Mouse (Mus musculus): Measurements from ENCODE around the gene Prickle2. TPM values are rescaled to one million over a fixed set of nuclear protein-coding genes. Genes with fewer than 3 reads are reported as not detected.

Gene Prickle2
- polyA plus RNA-seq, 1 experiment from 2014 or later = 5.0 TPM

DNA sequence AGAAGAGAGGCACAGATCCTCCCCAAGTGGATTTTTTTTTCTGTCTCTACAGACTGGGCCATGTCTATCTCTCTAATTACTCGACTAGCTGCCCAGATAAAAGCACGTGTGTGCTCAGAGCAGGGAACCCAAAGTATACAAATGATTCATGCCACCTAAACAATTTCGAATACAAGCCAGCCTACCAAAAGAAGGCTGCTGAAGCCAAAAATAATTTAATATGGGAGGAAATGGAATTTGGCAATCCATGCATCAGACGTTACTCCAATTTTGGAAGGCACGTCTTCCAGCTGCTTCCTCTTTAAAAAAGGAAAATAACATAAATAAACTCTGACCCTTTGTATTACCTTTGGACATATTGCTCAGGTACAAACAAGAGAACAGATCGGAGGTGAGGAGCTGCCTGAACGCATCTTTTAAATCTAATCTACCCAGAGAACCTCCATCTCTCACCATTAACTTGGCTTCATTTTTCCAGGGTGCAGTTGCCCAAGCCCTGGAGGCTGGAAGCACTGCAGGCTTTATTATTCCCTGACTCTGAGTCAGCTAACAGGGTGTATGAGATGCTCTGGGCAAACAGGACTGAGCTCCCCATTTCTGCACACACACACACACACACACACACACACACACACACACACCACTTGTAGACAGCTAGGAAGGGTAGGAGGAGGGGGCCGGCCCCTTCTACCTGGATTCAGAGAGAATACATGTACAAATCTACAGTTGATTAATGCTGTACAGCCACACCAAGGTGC is 172.5 kb downstream of the Prickle2 start:
- H3K4me2 ChIP-seq (ENCODE audit: low read depth, severe bottlenecking) = no peak overlapping the region
- no peak for ATAC-seq (ENCODE audit: insufficient number of reproducible peaks, low FRiP score, low TSS enrichment, low read depth)

DNA sequence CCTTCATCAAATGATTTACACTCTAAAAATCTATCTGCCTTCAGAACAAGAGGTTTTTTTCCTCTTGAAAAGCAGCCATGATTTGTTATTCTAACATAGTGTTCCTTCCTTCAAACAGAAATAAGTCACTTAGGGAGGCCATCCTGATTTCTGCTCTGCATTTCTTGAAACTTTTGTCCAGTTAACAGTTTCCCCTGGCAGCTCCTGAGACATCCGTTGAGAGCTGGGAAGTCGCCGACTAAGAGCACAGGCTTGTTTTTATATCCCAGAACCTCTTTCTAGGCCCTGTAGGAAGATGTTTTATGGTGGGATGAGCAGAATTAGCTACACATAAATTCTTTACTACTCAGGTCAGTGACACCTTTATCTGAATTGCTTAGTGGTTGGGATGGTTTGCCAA is 173.1 kb downstream of the Prickle2 start:
- no peak overlapping the region for H3K27ac ChIP-seq (replicated peaks; ENCODE audit: low read depth, low read length)
- no peaks in the 10 kb centered on the region for H3K9me3 ChIP-seq (ENCODE audit: control insufficient read depth, low read length)
- no peaks in the 10 kb centered on the region for H3K36me3 ChIP-seq (ENCODE audit: control insufficient read depth, insufficient read depth, low read length)
- no peak for ATAC-seq (ENCODE audit: insufficient number of reproducible peaks, low FRiP score, low TSS enrichment, low read depth)
- H3K4me2 ChIP-seq (ENCODE audit: low read depth, severe bottlenecking) = no peak overlapping the region
- DNase-seq (ENCODE audit: low spot score) = no peak
- H3K9ac ChIP-seq (ENCODE audit: low read length) = no peak overlapping the region
- H3K4me3 ChIP-seq (ENCODE audit: low read depth, low read length) = no peak overlapping the region
- WGBS = 29% methylated on average over 3 of the region's 3 CpGs
- no peaks in the 10 kb centered on the region for H3K27me3 ChIP-seq (ENCODE audit: control insufficient read depth, insufficient read depth, low read length)
- H3K4me1 ChIP-seq (ENCODE audit: control insufficient read depth, insufficient read depth, low read length) = peaks cover 8% of the 10 kb centered on the region

More for the DNA sequence above, 172.5 kb downstream of the Prickle2 start:
- Histone ChIP-seq H3K27ac (replicated peaks; ENCODE audit: low read depth, low read length) (no peak overlapping the region), H3K9ac (ENCODE audit: low read length) (no peak overlapping the region), H3K4me3 (ENCODE audit: low read depth, low read length) (no peak overlapping the region), H3K4me1 (ENCODE audit: control insufficient read depth, insufficient read depth, low read length) (peaks cover 8% of the 10 kb centered on the region), H3K9me3 (ENCODE audit: control insufficient read depth, low read length) (no peaks in the 10 kb centered on the region), H3K27me3 (ENCODE audit: control insufficient read depth, insufficient read depth, low read length) (no peaks in the 10 kb centered on the region), H3K36me3 (ENCODE audit: control insufficient read depth, insufficient read depth, low read length) (no peaks in the 10 kb centered on the region)
- DNase-seq (ENCODE audit: low spot score) = no peak
- WGBS = 60% methylated on average over 8 of the region's 8 CpGs

- Histone ChIP-seq H3K36me3 (ENCODE audit: control insufficient read depth, insufficient read depth, low read length) (no peaks in the 10 kb centered on the region), H3K27ac (replicated peaks; ENCODE audit: low read depth, low read length) (no peak overlapping the region), H3K4me2 (ENCODE audit: low read depth, severe bottlenecking) (no peak overlapping the region), H3K9ac (ENCODE audit: low read length) (no peak overlapping the region), H3K27me3 (ENCODE audit: control insufficient read depth, insufficient read depth, low read length) (no peaks in the 10 kb centered on the region), H3K4me3 (ENCODE audit: low read depth, low read length) (no peak overlapping the region), H3K9me3 (ENCODE audit: control insufficient read depth, low read length) (no peaks in the 10 kb centered on the region), H3K4me1 (ENCODE audit: control insufficient read depth, insufficient read depth, low read length) (peaks cover 8% of the 10 kb centered on the region)
- DNase-seq (ENCODE audit: low spot score) = no peak
- ATAC-seq (ENCODE audit: insufficient number of reproducible peaks, low FRiP score, low TSS enrichment, low read depth) = no peak
- WGBS = 65% methylated on average over 6 of the region's 6 CpGs
These were observed 173.6 kb downstream of the Prickle2 start for GRCm38 (mm10) chr6:92532331-92532730.

DNA sequence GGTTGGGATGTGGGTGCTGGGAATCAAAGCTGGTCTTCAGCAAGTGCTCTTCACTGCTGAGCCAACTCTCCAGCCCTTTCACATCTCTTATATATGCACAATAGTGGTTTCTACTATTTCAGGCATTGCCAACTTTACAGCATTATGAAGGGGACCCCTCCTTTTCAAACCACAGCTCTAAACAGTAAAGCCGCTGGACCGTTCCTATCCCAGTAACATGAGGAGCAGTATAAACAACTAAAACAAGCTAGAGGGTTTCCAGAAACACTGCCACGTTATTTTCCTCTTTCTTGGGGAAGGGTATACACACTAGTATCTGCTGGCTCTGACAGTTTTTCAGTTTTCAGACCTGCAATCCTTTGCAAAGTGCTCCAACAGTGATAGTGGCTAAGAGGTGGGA is 179.7 kb downstream of the Prickle2 start:
- H3K4me3 ChIP-seq (ENCODE audit: low read depth, low read length) = no peak overlapping the region
- H3K9me3 ChIP-seq (ENCODE audit: control insufficient read depth, low read length) = no peaks in the 10 kb centered on the region
- no peak overlapping the region for H3K4me2 ChIP-seq (ENCODE audit: low read depth, severe bottlenecking)
- no peak for DNase-seq (ENCODE audit: low spot score)
- no peak overlapping the region for H3K9ac ChIP-seq (ENCODE audit: low read length)
- no peaks in the 10 kb centered on the region for H3K4me1 ChIP-seq (ENCODE audit: control insufficient read depth, insufficient read depth, low read length)
- H3K36me3 ChIP-seq (ENCODE audit: control insufficient read depth, insufficient read depth, low read length) = no peaks in the 10 kb centered on the region
- H3K27me3 ChIP-seq (ENCODE audit: control insufficient read depth, insufficient read depth, low read length) = no peaks in the 10 kb centered on the region
- WGBS = 53% methylated on average over 3 of the region's 3 CpGs
- no peak overlapping the region for H3K27ac ChIP-seq (replicated peaks; ENCODE audit: low read depth, low read length)
- ATAC-seq (ENCODE audit: insufficient number of reproducible peaks, low FRiP score, low TSS enrichment, low read depth) = no peak

DNA sequence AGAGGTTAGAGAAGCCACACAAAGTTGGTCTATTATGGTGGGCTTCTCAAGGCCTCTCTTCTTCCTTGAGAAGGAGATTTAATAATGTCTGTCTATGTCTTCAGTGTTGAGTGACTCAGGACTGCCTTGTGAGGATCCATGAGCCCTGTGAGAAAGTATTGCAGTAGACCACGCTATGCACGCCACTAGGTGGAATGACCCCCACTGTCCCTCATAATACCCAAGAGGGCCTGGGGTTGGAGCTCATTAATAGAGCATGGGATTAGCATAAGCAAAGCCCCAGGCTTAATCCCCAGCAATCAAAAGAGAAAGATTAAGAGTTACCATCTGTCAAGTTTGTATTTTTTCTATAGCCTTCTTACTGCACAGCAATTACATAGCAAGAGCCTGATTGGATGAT is 180.3 kb downstream of the Prickle2 start:
- WGBS = 86% methylated on average over 2 of the region's 2 CpGs

GRCm38 (mm10) chr6:92521526-92522075 is 184.4 kb downstream of the Prickle2 start:
- Histone ChIP-seq H3K9me3 (ENCODE audit: control insufficient read depth, low read length) (no peaks in the 10 kb centered on the region), H3K36me3 (ENCODE audit: control insufficient read depth, insufficient read depth, low read length) (no peaks in the 10 kb centered on the region), H3K27me3 (ENCODE audit: control insufficient read depth, insufficient read depth, low read length) (no peaks in the 10 kb centered on the region), H3K27ac (replicated peaks; ENCODE audit: low read depth, low read length) (no peak overlapping the region), H3K4me1 (ENCODE audit: control insufficient read depth, insufficient read depth, low read length) (no peaks in the 10 kb centered on the region), H3K4me3 (ENCODE audit: low read depth, low read length) (no peak overlapping the region), H3K4me2 (ENCODE audit: low read depth, severe bottlenecking) (no peak overlapping the region), H3K9ac (ENCODE audit: low read length) (no peak overlapping the region)
- DNase-seq (ENCODE audit: low spot score) = no peak
- WGBS = 83% methylated on average over 7 of the region's 7 CpGs
- no peak for ATAC-seq (ENCODE audit: insufficient number of reproducible peaks, low FRiP score, low TSS enrichment, low read depth)

More for the DNA sequence above, 180.3 kb downstream of the Prickle2 start:
- Histone ChIP-seq H3K27ac (replicated peaks; ENCODE audit: low read depth, low read length) (no peak overlapping the region), H3K27me3 (ENCODE audit: control insufficient read depth, insufficient read depth, low read length) (no peaks in the 10 kb centered on the region), H3K36me3 (ENCODE audit: control insufficient read depth, insufficient read depth, low read length) (no peaks in the 10 kb centered on the region), H3K9me3 (ENCODE audit: control insufficient read depth, low read length) (no peaks in the 10 kb centered on the region), H3K4me2 (ENCODE audit: low read depth, severe bottlenecking) (no peak overlapping the region), H3K4me1 (ENCODE audit: control insufficient read depth, insufficient read depth, low read length) (no peaks in the 10 kb centered on the region), H3K4me3 (ENCODE audit: low read depth, low read length) (no peak overlapping the region), H3K9ac (ENCODE audit: low read length) (no peak overlapping the region)
- ATAC-seq (ENCODE audit: insufficient number of reproducible peaks, low FRiP score, low TSS enrichment, low read depth) (no peak), DNase-seq (ENCODE audit: low spot score) (no peak)

DNA sequence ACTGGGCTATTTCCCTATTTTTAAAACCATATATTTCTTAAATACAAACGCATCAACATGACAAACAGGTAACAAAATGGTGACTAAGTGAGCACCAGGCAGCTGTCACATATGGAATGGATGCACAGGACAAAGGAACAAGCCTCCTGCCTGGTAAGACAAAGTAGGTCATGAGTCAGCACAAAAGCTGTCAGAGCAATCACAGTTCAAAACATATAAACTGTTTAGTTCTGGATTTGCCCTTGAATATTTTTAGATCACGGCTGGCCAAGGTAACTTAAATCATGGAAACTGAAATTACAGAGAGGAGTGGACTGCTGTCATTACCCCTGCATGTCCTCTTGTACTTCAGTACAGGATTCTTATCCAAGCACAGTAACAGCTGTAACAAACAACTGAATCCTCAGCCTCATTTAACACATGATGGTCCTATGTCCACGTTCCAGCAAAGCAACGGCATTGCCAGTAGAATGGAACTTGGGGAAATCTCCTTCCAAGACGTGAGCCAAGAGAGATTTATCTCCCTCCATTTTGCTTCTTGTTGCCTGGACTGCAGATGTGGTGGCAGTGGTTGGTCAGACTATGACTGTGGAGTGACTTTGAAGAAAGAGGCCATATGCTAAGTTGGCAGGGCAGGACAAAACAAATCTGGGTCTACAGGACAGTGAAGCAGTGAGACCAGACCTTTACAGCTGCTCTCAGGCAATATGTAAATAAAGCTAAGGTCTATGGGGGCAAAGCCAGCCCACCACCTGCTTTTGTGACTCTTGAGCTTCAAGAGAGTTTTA is 185.7 kb downstream of the Prickle2 start:
- no peak for DNase-seq (ENCODE audit: low spot score)
- no peaks in the 10 kb centered on the region for H3K27me3 ChIP-seq (ENCODE audit: control insufficient read depth, insufficient read depth, low read length)
- WGBS = 75% methylated on average over 5 of the region's 5 CpGs

GRCm38 (mm10) chr6:92518438-92518968 is 187.5 kb downstream of the Prickle2 start:
- ATAC-seq (ENCODE audit: insufficient number of reproducible peaks, low FRiP score, low TSS enrichment, low read depth) (no peak), DNase-seq (ENCODE audit: low spot score) (no peak)
- Histone ChIP-seq H3K27ac (replicated peaks; ENCODE audit: low read depth, low read length) (no peak overlapping the region), H3K27me3 (ENCODE audit: control insufficient read depth, insufficient read depth, low read length) (no peaks in the 10 kb centered on the region), H3K4me2 (ENCODE audit: low read depth, severe bottlenecking) (no peak overlapping the region), H3K9me3 (ENCODE audit: control insufficient read depth, low read length) (no peaks in the 10 kb centered on the region), H3K4me1 (ENCODE audit: control insufficient read depth, insufficient read depth, low read length) (no peaks in the 10 kb centered on the region), H3K9ac (ENCODE audit: low read length) (no peak overlapping the region), H3K36me3 (ENCODE audit: control insufficient read depth, insufficient read depth, low read length) (no peaks in the 10 kb centered on the region), H3K4me3 (ENCODE audit: low read depth, low read length) (no peak overlapping the region)
- WGBS = 84% methylated on average over 6 of the region's 6 CpGs

More for the DNA sequence above, 185.7 kb downstream of the Prickle2 start:
- no peak for ATAC-seq (ENCODE audit: insufficient number of reproducible peaks, low FRiP score, low TSS enrichment, low read depth)
- no peak overlapping the region for H3K4me3 ChIP-seq (ENCODE audit: low read depth, low read length)
- H3K4me1 ChIP-seq (ENCODE audit: control insufficient read depth, insufficient read depth, low read length) = no peaks in the 10 kb centered on the region
- no peak overlapping the region for H3K9ac ChIP-seq (ENCODE audit: low read length)
- no peaks in the 10 kb centered on the region for H3K36me3 ChIP-seq (ENCODE audit: control insufficient read depth, insufficient read depth, low read length)
- no peak overlapping the region for H3K4me2 ChIP-seq (ENCODE audit: low read depth, severe bottlenecking)
- no peaks in the 10 kb centered on the region for H3K9me3 ChIP-seq (ENCODE audit: control insufficient read depth, low read length)
- H3K27ac ChIP-seq (replicated peaks; ENCODE audit: low read depth, low read length) = no peak overlapping the region
